Mouse (Mus musculus) embryonic facial prominence, embryonic 11.5 days (tissue): ENCODE measurements around the gene Marc2. TPM values are rescaled to one million over a fixed set of nuclear protein-coding genes. Genes with fewer than 3 reads are reported as not detected.

Source experiments
- ATAC-seq: fragments of 200-750 bp; cut with Nextera tagmentation; replicated peaks from 2 replicates; pipeline ENCODE4 v1.8.0; 2017; ENCODE audit warnings: low read depth; ENCODE audit not compliant: insufficient number of reproducible peaks, low FRiP score, low TSS enrichment
- DNase-seq: peaks from one replicate; pipeline ENCODE4 v3.0.0-alpha.2; 2015; ENCODE audit warnings: low spot score
- H3K27ac ChIP-seq: fragments of 300-500 bp; sonication (generic); replicated peaks from 2 replicates; pipeline ENCODE4 v1.5.1; 2014; ENCODE audit warnings: mild to moderate bottlenecking, low read depth, low read length, control low read depth
- H3K27me3 ChIP-seq: fragments of 300-500 bp; sonication (generic); 2 replicates; pipeline ENCODE4 v1.6.1; 2014; ENCODE audit warnings: mild to moderate bottlenecking, low read length, moderate library complexity, mixed read lengths; ENCODE audit not compliant: control insufficient read depth, insufficient read depth
- H3K36me3 ChIP-seq: fragments of 300-500 bp; sonication (generic); replicated peaks from 2 replicates; pipeline ENCODE4 v1.6.1; 2014; ENCODE audit warnings: low read depth, mild to moderate bottlenecking, low read length, moderate library complexity, mixed read lengths; ENCODE audit not compliant: control insufficient read depth, insufficient read depth
- H3K4me1 ChIP-seq: fragments of 300-500 bp; sonication (generic); 2 replicates; pipeline ENCODE4 v1.6.1; 2014; ENCODE audit warnings: low read length, mixed read lengths; ENCODE audit not compliant: control insufficient read depth, insufficient read depth
- H3K4me2 ChIP-seq: fragments of 300-500 bp; sonication (generic); 2 replicates; pipeline ENCODE4 v1.6.1; 2014; ENCODE audit warnings: low read depth, mild to moderate bottlenecking, control low read depth, low read length, moderate library complexity
- H3K4me3 ChIP-seq: fragments of 300-500 bp; sonication (generic); 2 replicates; pipeline ENCODE4 v1.5.1; 2014; ENCODE audit warnings: low read depth, low read length, control low read depth
- H3K9ac ChIP-seq: fragments of 300-500 bp; sonication (generic); replicated peaks from 2 replicates; pipeline ENCODE4 v1.6.1; 2014; ENCODE audit warnings: mild to moderate bottlenecking, control low read depth, low read length
- H3K9me3 ChIP-seq: fragments of 300-500 bp; sonication (generic); replicated peaks from 2 replicates; pipeline ENCODE4 v1.6.1; 2016; ENCODE audit warnings: mild to moderate bottlenecking, low read length, inconsistent platforms, mixed read lengths; ENCODE audit not compliant: control insufficient read depth
- WGBS: fragments of 180-500 bp; shearing (Covaris S2); extraction: QIAGEN DNeasy Blood & Tissue Kit; methylation state at CpG from one replicate; pipeline ENCODE4 v1.1.7; 2014; 5-methylcytosine and 5-hydroxymethylcytosine counted together
- polyA plus RNA-seq: library from polyadenylated mRNA; unstranded; fragments of >200 nt; fragmentation: Nextera tagmentation; extraction: Ambion mirVana; gene quantifications from 2 replicates; pipeline ENCODE4 v1.2.1, GENCODE M21; 2014

The Marc2 gene
- polyA plus RNA-seq, 1 experiment from 2014 or later = 118 TPM

- H3K4me2 ChIP-seq = no peak overlapping the region
- no peaks in the 10 kb centered on the region for H3K4me1 ChIP-seq
- no peak overlapping the region for H3K4me3 ChIP-seq
- no peak overlapping the region for H3K27ac ChIP-seq
- WGBS = 80% methylated on average over 6 of the region's 6 CpGs
- no peak overlapping the region for H3K9ac ChIP-seq
- no peaks in the 10 kb centered on the region for H3K36me3 ChIP-seq
- no peak for DNase-seq
- no peak for ATAC-seq
- no peaks in the 10 kb centered on the region for H3K9me3 ChIP-seq
- no peaks in the 10 kb centered on the region for H3K27me3 ChIP-seq
Measured at GRCm38 (mm10) chr1:184817768-184818167, 28.5 kb downstream of the Marc2 start.

- no peak overlapping the region for H3K4me3 ChIP-seq
- 73% methylated on average over 8 of the region's 8 CpGs for WGBS
- no peak overlapping the region for H3K9ac ChIP-seq
- H3K4me1 ChIP-seq = no peaks in the 10 kb centered on the region; the same call in 1 of the 2 replicates
- H3K4me2 ChIP-seq = no peak overlapping the region
- H3K36me3 ChIP-seq = no peaks in the 10 kb centered on the region
- DNase-seq (no peak), ATAC-seq (no peak)
- H3K27ac ChIP-seq = no peak overlapping the region
- H3K27me3 ChIP-seq = peaks cover 5% of the 10 kb centered on the region
- no peaks in the 10 kb centered on the region for H3K9me3 ChIP-seq
Measured at GRCm38 (mm10) chr1:184811716-184812250, 34.5 kb downstream of the Marc2 start.

- ATAC-seq = peak; percentile 64; the same call in 1 of the 2 replicates
- DNase-seq = no peak
- no peak within 1 kb of the TSS for H3K27ac ChIP-seq
Measured at GRCm38 (mm10) chr1:184810780-184811575, 35.3 kb downstream of the Marc2 start, which contains the start of gene Marc1. Gene Marc1 (minus strand): TSS chr1:184811313.

GRCm38 (mm10) chr1:184809578-184810001 is 36.7 kb downstream of the Marc2 start:
- ATAC-seq (no peak), DNase-seq (no peak)

More at GRCm38 (mm10) chr1:184810780-184811575, 35.3 kb downstream of the Marc2 start, which contains the start of gene Marc1:
- Histone ChIP-seq H3K9ac (peak within 1 kb of the TSS; percentile 52), H3K4me3 (peak within 1 kb of the TSS; percentile 31), H3K36me3 (no peaks in the 10 kb centered on the region), H3K4me2 (peak within 1 kb of the TSS; percentile 67), H3K4me1 (no peaks in the 10 kb centered on the region; the same call in 1 of the 2 replicates), H3K9me3 (no peaks in the 10 kb centered on the region), H3K27me3 (peaks cover 5% of the 10 kb centered on the region)
- WGBS = 4% methylated on average over 52 of the region's 52 CpGs

GRCm38 (mm10) chr1:184808418-184809012 is 37.7 kb downstream of the Marc2 start:
- no peak for ATAC-seq
- Histone ChIP-seq H3K9me3 (no peaks in the 10 kb centered on the region), H3K36me3 (no peaks in the 10 kb centered on the region), H3K27ac (no peak overlapping the region), H3K4me2 (no peak overlapping the region), H3K27me3 (peaks cover 5% of the 10 kb centered on the region), H3K4me1 (no peaks in the 10 kb centered on the region; the same call in 1 of the 2 replicates), H3K4me3 (no peak overlapping the region), H3K9ac (no peak overlapping the region)
- DNase-seq = no peak
- WGBS = 88% methylated on average over 17 of the region's 17 CpGs

More at GRCm38 (mm10) chr1:184809578-184810001, 36.7 kb downstream of the Marc2 start:
- Histone ChIP-seq H3K4me2 (no peak overlapping the region), H3K9me3 (no peaks in the 10 kb centered on the region), H3K9ac (no peak overlapping the region), H3K27ac (no peak overlapping the region), H3K36me3 (no peaks in the 10 kb centered on the region), H3K4me3 (no peak overlapping the region), H3K27me3 (peaks cover 5% of the 10 kb centered on the region), H3K4me1 (no peaks in the 10 kb centered on the region; the same call in 1 of the 2 replicates)
- 70% methylated on average over 6 of the region's 6 CpGs for WGBS

GRCm38 (mm10) chr1:184807627-184808417 is 38.4 kb downstream of the Marc2 start:
- H3K4me2 ChIP-seq = no peak overlapping the region
- peaks cover 5% of the 10 kb centered on the region for H3K27me3 ChIP-seq
- 67% methylated on average over 15 of the region's 15 CpGs for WGBS
- H3K4me1 ChIP-seq = no peaks in the 10 kb centered on the region; the same call in 1 of the 2 replicates
- ATAC-seq (no peak), DNase-seq (no peak)
- no peak overlapping the region for H3K4me3 ChIP-seq
- no peaks in the 10 kb centered on the region for H3K9me3 ChIP-seq
- no peak overlapping the region for H3K27ac ChIP-seq
- H3K9ac ChIP-seq = no peak overlapping the region
- H3K36me3 ChIP-seq = no peaks in the 10 kb centered on the region

- H3K9me3 ChIP-seq = no peaks in the 10 kb centered on the region
- no peaks in the 10 kb centered on the region; the same call in 1 of the 2 replicates for H3K4me1 ChIP-seq
- H3K27ac ChIP-seq = no peak overlapping the region
- ATAC-seq (no peak), DNase-seq (no peak)
- H3K36me3 ChIP-seq = no peaks in the 10 kb centered on the region
- H3K27me3 ChIP-seq = peaks cover 5% of the 10 kb centered on the region
- no peak overlapping the region for H3K4me2 ChIP-seq
- H3K9ac ChIP-seq = no peak overlapping the region
- WGBS = 75% methylated on average over 7 of the region's 7 CpGs
- H3K4me3 ChIP-seq = no peak overlapping the region
Measured at GRCm38 (mm10) chr1:184807123-184807522, 39.1 kb downstream of the Marc2 start.
